Mouse (Mus musculus) stomach, embryonic 15.5 days (tissue): Measurements from ENCODE around the gene Lnpk. TPM values are rescaled to one million over a fixed set of nuclear protein-coding genes. Genes with fewer than 3 reads are reported as not detected.

Experiments
- ATAC-seq: fragments of 200-750 bp; cut with Nextera tagmentation; 2 replicates; pipeline ENCODE4 v1.8.0; 2017; ENCODE audit warnings: low read depth, moderate number of reproducible peaks, moderate TSS enrichment; ENCODE audit not compliant: insufficient read depth, low FRiP score
- H3K27ac ChIP-seq: fragments of 300-500 bp; sonication (generic); 2 replicates; pipeline ENCODE4 v1.5.1; 2015; ENCODE audit warnings: mild to moderate bottlenecking, inconsistent platforms
- H3K27me3 ChIP-seq: fragments of 300-500 bp; sonication (generic); replicated peaks from 2 replicates; pipeline ENCODE4 v1.6.1; 2015; ENCODE audit warnings: inconsistent platforms
- H3K36me3 ChIP-seq: fragments of 300-500 bp; sonication (generic); 2 replicates; pipeline ENCODE4 v1.6.1; 2015; ENCODE audit warnings: inconsistent platforms
- H3K4me1 ChIP-seq: fragments of 300-500 bp; sonication (generic); 2 replicates; pipeline ENCODE4 v1.6.1; 2015; ENCODE audit warnings: inconsistent platforms
- H3K4me2 ChIP-seq: fragments of 300-500 bp; sonication (generic); 2 replicates; pipeline ENCODE4 v1.6.1; 2015; ENCODE audit warnings: mild to moderate bottlenecking, inconsistent platforms
- H3K4me3 ChIP-seq: fragments of 300-500 bp; sonication (generic); replicated peaks from 2 replicates; pipeline ENCODE4 v1.5.1; 2015; ENCODE audit warnings: inconsistent platforms
- H3K9ac ChIP-seq: fragments of 300-500 bp; sonication (generic); 2 replicates; pipeline ENCODE4 v1.6.1; 2015; ENCODE audit warnings: inconsistent platforms
- H3K9me3 ChIP-seq: fragments of 300-500 bp; sonication (generic); 2 replicates; pipeline ENCODE4 v1.6.1; 2016; ENCODE audit warnings: inconsistent platforms
- WGBS: fragments of 180-500 bp; shearing (Covaris S2); methylation state at CpG from one replicate; pipeline ENCODE4 v1.1.7; 2015; 5-methylcytosine and 5-hydroxymethylcytosine counted together
- polyA plus RNA-seq: library from polyadenylated mRNA; unstranded; fragments of >200 nt; fragmentation: Nextera tagmentation; extraction: Ambion mirVana; gene quantifications from 2 replicates; pipeline ENCODE4 v1.2.1, GENCODE M21; 2015

Gene Lnpk
- polyA plus RNA-seq, 1 experiment from 2014 or later: 20.0 TPM

DNA sequence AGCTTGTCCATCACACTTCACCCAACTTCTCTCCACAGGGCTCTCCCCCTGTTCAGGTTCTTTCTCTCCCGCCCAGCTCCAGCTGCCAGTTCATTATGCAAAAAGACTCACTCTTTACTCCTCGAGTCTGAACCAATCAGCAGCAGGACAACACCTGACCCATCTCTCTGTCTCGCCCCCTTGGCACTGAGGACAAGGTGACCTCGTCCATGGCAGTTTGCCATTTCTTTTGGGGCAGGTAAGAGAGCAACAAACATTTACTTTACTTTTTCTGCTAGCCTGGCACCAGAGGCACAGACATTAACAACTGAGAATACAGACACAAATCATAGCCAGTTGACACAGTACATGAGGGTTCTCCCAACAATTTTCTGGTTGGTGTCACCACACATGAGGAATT, 8.8 kb downstream of the Lnpk start:
- Histone ChIP-seq H3K9ac (no peak overlapping the region), H3K27me3 (no peaks in the 10 kb centered on the region), H3K27ac (no peak overlapping the region), H3K4me3 (no peak overlapping the region), H3K4me1 (no peaks in the 10 kb centered on the region), H3K36me3 (no peaks in the 10 kb centered on the region), H3K4me2 (no peak overlapping the region), H3K9me3 (no peaks in the 10 kb centered on the region)
- 81% methylated on average over 4 of the region's 4 CpGs for WGBS
- ATAC-seq: no peak

DNA sequence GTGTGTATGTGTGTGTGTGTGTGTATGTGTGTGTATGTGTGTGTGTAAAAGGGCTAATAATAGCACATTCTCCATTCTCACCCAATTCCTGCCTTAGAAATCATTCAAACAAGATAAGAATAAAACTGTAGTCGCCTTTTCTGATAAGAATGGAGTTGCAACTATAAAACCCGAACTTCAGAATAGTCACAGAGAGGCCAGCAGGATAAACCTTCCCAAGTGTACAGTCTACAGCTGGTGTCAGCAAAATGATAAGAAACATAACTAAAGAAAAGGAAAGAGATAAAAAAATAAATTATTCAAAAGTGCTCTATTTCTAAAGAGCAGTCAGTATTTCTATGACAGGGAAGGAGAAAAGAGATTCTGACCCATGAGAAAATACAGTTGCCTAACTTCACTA, 19.4 kb downstream of the Lnpk start:
- Histone ChIP-seq H3K4me3 (no peak overlapping the region), H3K9me3 (no peaks in the 10 kb centered on the region), H3K4me2 (no peak overlapping the region), H3K27me3 (no peaks in the 10 kb centered on the region), H3K4me1 (no peaks in the 10 kb centered on the region), H3K9ac (no peak overlapping the region), H3K36me3 (no peaks in the 10 kb centered on the region), H3K27ac (no peak overlapping the region)
- no peak for ATAC-seq
- 62% methylated on average over 2 of the region's 2 CpGs for WGBS

GRCm38 (mm10) chr2:74559092-74559491, 20.1 kb downstream of the Lnpk start:
- WGBS: 86% methylated on average over 2 of the region's 2 CpGs
- ATAC-seq: no peak
- H3K4me3 ChIP-seq: no peak overlapping the region

GRCm38 (mm10) chr2:74557451-74557850, 21.8 kb downstream of the Lnpk start:
- Histone ChIP-seq H3K27ac (no peak overlapping the region), H3K4me3 (no peak overlapping the region), H3K9ac (no peak overlapping the region), H3K4me1 (no peaks in the 10 kb centered on the region), H3K36me3 (0 out of 2 replicates have a peak, but pooled peaks cover 3% of the 10 kb centered on the region), H3K9me3 (no peaks in the 10 kb centered on the region), H3K27me3 (no peaks in the 10 kb centered on the region), H3K4me2 (no peak overlapping the region)
- WGBS: 82% methylated on average over 2 of the region's 2 CpGs
- no peak for ATAC-seq

More at GRCm38 (mm10) chr2:74559092-74559491, 20.1 kb downstream of the Lnpk start:
- Histone ChIP-seq H3K27me3 (no peaks in the 10 kb centered on the region), H3K4me1 (no peaks in the 10 kb centered on the region), H3K9me3 (no peaks in the 10 kb centered on the region), H3K36me3 (no peaks in the 10 kb centered on the region), H3K4me2 (no peak overlapping the region), H3K27ac (no peak overlapping the region), H3K9ac (no peak overlapping the region)

DNA sequence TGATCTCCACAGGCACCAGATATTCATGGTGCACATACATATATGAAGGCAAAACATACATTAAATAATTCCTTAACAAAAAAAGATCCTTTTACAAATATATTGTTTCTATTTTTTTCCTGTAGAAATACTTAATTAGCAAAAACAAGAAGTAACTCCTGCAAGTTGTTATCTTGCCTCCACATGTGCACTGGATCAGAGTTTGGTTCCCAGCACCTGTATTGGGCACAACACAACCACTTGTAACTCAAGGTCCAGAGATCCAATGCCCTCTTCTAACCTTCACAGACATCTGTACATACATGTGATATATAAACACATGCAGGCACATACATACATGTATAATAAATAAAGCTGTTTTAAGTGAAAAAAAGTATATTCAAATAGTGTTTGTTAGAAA, 27.3 kb downstream of the Lnpk start:
- Histone ChIP-seq H3K9ac (no peak overlapping the region), H3K27me3 (no peaks in the 10 kb centered on the region), H3K36me3 (0 out of 2 replicates have a peak, but pooled peaks cover 3% of the 10 kb centered on the region), H3K27ac (no peak overlapping the region), H3K4me1 (no peaks in the 10 kb centered on the region), H3K9me3 (no peaks in the 10 kb centered on the region), H3K4me2 (no peak overlapping the region), H3K4me3 (no peak overlapping the region)
- no peak for ATAC-seq

DNA sequence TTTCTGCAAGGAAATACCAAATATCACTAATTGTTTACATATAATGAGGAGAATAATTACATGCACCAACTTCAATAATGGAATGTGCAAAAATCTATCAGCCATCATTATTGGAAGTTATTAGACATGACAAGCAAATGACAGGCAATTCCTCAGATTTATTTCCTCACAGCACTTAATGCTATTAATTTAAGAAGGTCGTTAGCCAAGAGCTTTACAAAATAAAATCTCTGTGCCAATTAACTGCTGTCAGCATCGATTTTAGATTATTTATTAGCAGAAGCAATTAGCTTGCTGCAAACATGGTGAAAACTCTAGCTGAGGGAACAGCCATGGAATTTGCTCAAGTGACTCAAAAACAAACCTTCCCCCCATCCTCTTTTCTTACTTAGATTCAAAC, 30.9 kb downstream of the Lnpk start:
- Histone ChIP-seq H3K4me3 (no peak overlapping the region), H3K27ac (no peak overlapping the region), H3K4me2 (no peak overlapping the region), H3K4me1 (no peaks in the 10 kb centered on the region), H3K9me3 (no peaks in the 10 kb centered on the region), H3K9ac (no peak overlapping the region), H3K27me3 (no peaks in the 10 kb centered on the region), H3K36me3 (0 out of 2 replicates have a peak, but pooled peaks cover 2% of the 10 kb centered on the region)
- ATAC-seq: no peak
- WGBS: 79% methylated on average over 2 of the region's 2 CpGs

- ATAC-seq: no peak
- H3K27me3 ChIP-seq: no peaks in the 10 kb centered on the region
- no peak overlapping the region for H3K9ac ChIP-seq
- H3K4me2 ChIP-seq: no peak overlapping the region
- 82% methylated on average over 5 of the region's 5 CpGs for WGBS
- H3K9me3 ChIP-seq: no peaks in the 10 kb centered on the region
- no peaks in the 10 kb centered on the region for H3K4me1 ChIP-seq
- H3K36me3 ChIP-seq: no peaks in the 10 kb centered on the region
- H3K4me3 ChIP-seq: no peak overlapping the region
- H3K27ac ChIP-seq: no peak overlapping the region
Measured at GRCm38 (mm10) chr2:74508302-74508701, 70.9 kb downstream of the Lnpk start.

DNA sequence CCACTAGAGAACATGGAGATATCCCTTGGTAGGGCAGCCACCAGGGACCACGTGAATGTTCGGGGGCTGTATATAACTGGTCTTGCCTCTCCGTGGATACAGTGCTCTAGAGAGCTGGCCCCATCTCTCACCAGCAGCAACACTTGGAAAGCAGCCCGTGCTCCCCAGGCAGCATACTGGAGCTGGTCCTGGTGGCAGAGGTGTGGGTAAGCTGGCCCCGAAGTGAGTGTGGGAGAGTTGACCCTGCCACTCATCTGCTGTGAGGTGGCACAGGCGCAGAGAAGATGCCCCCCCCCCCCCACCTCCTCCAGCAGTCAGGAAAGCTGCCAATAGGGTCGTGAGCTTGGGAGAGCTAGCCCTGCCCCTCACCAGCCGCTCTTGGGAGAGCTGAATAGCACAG, 72.8 kb downstream of the Lnpk start:
- H3K9ac ChIP-seq: no peak overlapping the region
- no peaks in the 10 kb centered on the region for H3K36me3 ChIP-seq
- ATAC-seq: no peak
- no peaks in the 10 kb centered on the region for H3K9me3 ChIP-seq
- H3K4me2 ChIP-seq: no peak overlapping the region
- WGBS: 40% methylated on average over 8 of the region's 8 CpGs
- no peak overlapping the region for H3K4me3 ChIP-seq
- no peaks in the 10 kb centered on the region for H3K4me1 ChIP-seq
- no peak overlapping the region for H3K27ac ChIP-seq
- H3K27me3 ChIP-seq: no peaks in the 10 kb centered on the region

GRCm38 (mm10) chr2:74500307-74500706, 78.9 kb downstream of the Lnpk start:
- Histone ChIP-seq H3K4me1 (no peaks in the 10 kb centered on the region), H3K27me3 (no peaks in the 10 kb centered on the region), H3K9ac (no peak overlapping the region), H3K9me3 (no peaks in the 10 kb centered on the region), H3K36me3 (no peaks in the 10 kb centered on the region), H3K27ac (no peak overlapping the region), H3K4me2 (no peak overlapping the region), H3K4me3 (no peak overlapping the region)
- no peak for ATAC-seq
- 87% methylated on average over 2 of the region's 2 CpGs for WGBS

- H3K9me3 ChIP-seq: no peaks in the 10 kb centered on the region
- no peaks in the 10 kb centered on the region for H3K36me3 ChIP-seq
- no peak overlapping the region for H3K9ac ChIP-seq
- no peaks in the 10 kb centered on the region for H3K27me3 ChIP-seq
- H3K27ac ChIP-seq: no peak overlapping the region
- H3K4me1 ChIP-seq: no peaks in the 10 kb centered on the region
- H3K4me3 ChIP-seq: no peak overlapping the region
- WGBS: 83% methylated on average over 5 of the region's 5 CpGs
- H3K4me2 ChIP-seq: no peak overlapping the region
- ATAC-seq: no peak
Measured at GRCm38 (mm10) chr2:74497851-74498250, 81.4 kb downstream of the Lnpk start.

DNA sequence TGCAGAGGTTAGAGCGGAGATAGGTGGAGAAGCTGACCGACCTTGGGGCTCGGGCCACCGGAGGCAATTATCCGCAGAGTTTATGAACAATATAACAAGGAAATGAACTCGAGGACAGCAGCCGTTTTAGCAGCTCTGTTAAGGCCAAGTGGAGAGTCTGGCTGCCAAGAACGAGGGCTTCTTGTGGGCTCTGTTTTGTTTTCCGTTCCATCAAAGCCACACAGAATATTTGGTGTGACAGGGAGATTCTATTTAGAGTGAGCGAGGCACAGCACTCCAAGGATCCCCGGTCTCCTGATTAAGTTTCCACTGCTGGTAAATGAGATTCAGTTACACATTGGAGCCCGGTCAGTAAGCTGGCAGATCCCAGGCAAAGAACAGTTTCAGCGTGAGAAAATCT, 87.8 kb downstream of the Lnpk start:
- Histone ChIP-seq H3K4me3 (no peak overlapping the region), H3K9ac (no peak overlapping the region), H3K36me3 (no peaks in the 10 kb centered on the region), H3K27me3 (no peaks in the 10 kb centered on the region), H3K4me2 (no peak overlapping the region), H3K9me3 (no peaks in the 10 kb centered on the region), H3K4me1 (no peaks in the 10 kb centered on the region), H3K27ac (no peak overlapping the region)
- no peak for ATAC-seq
- WGBS: 72% methylated on average over 13 of the region's 13 CpGs

DNA sequence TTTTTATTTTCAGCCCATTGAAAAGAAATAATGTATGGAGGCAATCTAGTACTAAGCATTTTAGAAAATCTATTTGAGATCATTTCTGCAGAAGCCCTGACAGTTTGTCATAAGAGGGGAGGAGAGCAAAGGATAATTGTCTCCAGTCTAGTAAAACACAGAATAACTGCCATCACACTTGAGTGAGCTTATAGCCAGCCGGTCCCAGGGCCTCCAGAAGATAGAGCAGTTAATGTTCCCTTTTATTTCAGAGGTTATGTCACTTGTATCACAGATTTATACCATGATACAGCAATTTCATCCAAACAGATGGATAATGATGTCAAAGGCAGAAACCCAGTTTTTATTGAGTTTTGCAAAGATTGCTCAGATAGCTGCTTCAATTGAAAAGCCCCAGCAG, 89.0 kb downstream of the Lnpk start:
- H3K36me3 ChIP-seq: no peaks in the 10 kb centered on the region
- no peaks in the 10 kb centered on the region for H3K27me3 ChIP-seq
- no peaks in the 10 kb centered on the region for H3K4me1 ChIP-seq
- H3K4me3 ChIP-seq: no peak overlapping the region
- H3K9me3 ChIP-seq: no peaks in the 10 kb centered on the region
- ATAC-seq: no peak
- 90% methylated on average over 1 of the region's 1 CpGs for WGBS
- H3K9ac ChIP-seq: no peak overlapping the region
- no peak overlapping the region for H3K27ac ChIP-seq
- H3K4me2 ChIP-seq: no peak overlapping the region

DNA sequence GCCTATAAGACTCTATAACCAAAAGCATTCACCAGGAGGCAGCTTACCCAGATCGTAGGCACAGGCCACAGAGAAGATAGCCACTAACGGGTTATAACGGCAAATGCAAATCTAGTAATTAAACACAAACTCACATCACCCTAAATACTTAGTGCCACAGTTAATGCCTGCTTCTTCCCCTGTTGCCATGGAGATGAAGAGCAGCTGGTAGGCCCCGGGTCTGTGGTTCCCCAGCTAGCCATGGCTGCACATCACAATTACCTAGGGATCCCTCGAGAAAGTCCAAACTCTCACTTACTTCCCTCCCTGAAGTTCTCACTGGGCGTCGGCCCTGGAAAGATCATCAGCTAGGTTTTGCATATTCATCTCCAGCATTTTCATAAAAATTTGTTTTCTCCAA, 90.8 kb downstream of the Lnpk start:
- Histone ChIP-seq H3K4me3 (no peak overlapping the region), H3K27me3 (no peaks in the 10 kb centered on the region), H3K36me3 (no peaks in the 10 kb centered on the region), H3K9me3 (no peaks in the 10 kb centered on the region), H3K9ac (no peak overlapping the region), H3K4me2 (no peak overlapping the region), H3K27ac (no peak overlapping the region), H3K4me1 (no peaks in the 10 kb centered on the region)
- ATAC-seq: no peak
- WGBS: 80% methylated on average over 7 of the region's 7 CpGs
